Mouse (Mus musculus): Measurements from ENCODE around the gene Elmo3. TPM values are rescaled to one million over a fixed set of nuclear protein-coding genes. Genes with fewer than 3 reads are reported as not detected.

The Elmo3 gene
- total and polyA plus RNA-seq, 3 experiments, result 1.3 to 2.9 TPM; not detected in 1

DNA sequence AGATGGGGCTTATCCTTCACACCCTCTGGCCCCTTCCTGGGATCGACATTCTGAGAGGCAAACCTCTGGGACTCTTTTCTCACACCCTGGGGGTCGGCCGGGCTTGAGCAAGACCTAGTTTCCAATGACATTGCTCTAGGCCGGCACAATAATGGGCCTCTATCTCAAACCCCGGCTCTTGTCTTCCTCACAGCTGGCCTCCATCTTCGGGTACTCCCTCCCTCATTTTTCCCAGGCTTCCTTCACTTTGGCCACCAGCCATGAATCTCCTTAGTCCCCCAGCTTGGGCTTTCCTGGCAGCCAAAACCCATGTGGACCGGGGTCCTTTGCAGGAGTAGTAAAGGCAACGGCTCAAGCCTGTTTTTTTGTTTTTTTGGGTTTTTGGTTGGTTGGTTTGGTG, 36.0 kb downstream of the Elmo3 start:
- Histone ChIP-seq H3K9ac (ENCODE audit: control insufficient read depth, low read depth, low read length, poor library complexity, severe bottlenecking) (no peak overlapping the region), H3K79me2 (ENCODE audit: control insufficient read depth, insufficient read depth, low read length, poor library complexity) (no peaks in the 10 kb centered on the region), H3K4me1 (ENCODE audit: control insufficient read depth in 1 of 2, insufficient read depth in 2 of 2, low read length in 2 of 2) (peaks cover 25 to 71% of the 10 kb centered on the region in 2 experiments), H3K27ac (ENCODE audit: control insufficient read depth, low read depth, low read length) (no peak overlapping the region), H3K4me3 (ENCODE audit: control insufficient read depth in 1 of 2, insufficient read depth in 1 of 2, low read depth in 2 of 2, low read length in 2 of 2) (no peak overlapping the region), H3K9me3 (replicated peaks; ENCODE audit: insufficient read depth, low read length) (no peaks in the 10 kb centered on the region), H3K27me3 (ENCODE audit: control insufficient read depth in 1 of 2, insufficient read depth in 2 of 2, low read length in 2 of 2) (no peaks in the 10 kb centered on the region), H3K36me3 (ENCODE audit: control insufficient read depth in 1 of 2, insufficient read depth in 2 of 2, low read length in 2 of 2) (peaks cover 0 to 53% of the 10 kb centered on the region in 2 experiments; a peak in 2 of 4 replicates)
- no peak for DNase-seq (ENCODE audit: low read depth, low spot score)
- no peak for TF ChIP-seq USF2 (IDR thresholded peaks at IDR 0.05; ENCODE audit: borderline replicate concordance in 1 of 2, insufficient read depth in 1 of 2, low read depth in 1 of 2, low read length in 2 of 2)

DNA sequence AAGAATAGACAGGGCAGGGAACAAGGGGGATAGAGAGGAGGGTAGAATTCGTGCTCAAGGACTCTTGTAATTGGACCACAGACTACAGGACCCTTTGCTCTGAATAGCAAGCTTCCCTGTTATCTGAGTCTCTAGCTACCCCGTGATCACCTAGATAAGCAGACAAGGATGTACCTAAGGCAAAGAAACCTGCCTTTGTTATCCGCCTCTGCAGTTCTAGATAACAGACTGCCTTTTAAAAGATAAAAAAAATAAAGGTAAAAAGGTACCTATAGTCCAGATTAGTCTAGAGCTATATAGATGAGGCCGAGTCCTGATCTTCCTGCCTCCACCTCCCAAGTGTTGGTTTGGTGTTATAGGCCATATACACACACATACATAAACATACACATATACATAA, 37.4 kb downstream of the Elmo3 start:
- TF ChIP-seq RCOR1 (IDR thresholded peaks at IDR 0.05; ENCODE audit: low read depth, low read length), result no peak
- TF ChIP-seq CHD1 (IDR thresholded peaks at IDR 0.05; ENCODE audit: low read depth, low read length), result no peak
- peak in 1 of 2 experiments; percentile 48; a peak in 1 of 4 replicates for TF ChIP-seq EP300 (IDR thresholded peaks at IDR 0.05; ENCODE audit: low read depth in 1 of 2, low read length in 2 of 2)
- no peak for TF ChIP-seq MYC (IDR thresholded peaks at IDR 0.05; ENCODE audit: low read depth, low read length)
- no peak for TF ChIP-seq GABPA (IDR thresholded peaks at IDR 0.05; ENCODE audit: low read depth, low read length)
- TF ChIP-seq TCF12 (IDR thresholded peaks at IDR 0.05; ENCODE audit: low read depth, low read length), result peak; percentile 61
- TF ChIP-seq HCFC1 (IDR thresholded peaks at IDR 0.05; ENCODE audit: low read depth, low read length), result no peak
- TF ChIP-seq USF1 (IDR thresholded peaks at IDR 0.05; ENCODE audit: low read depth, low read length), result no peak
- TF ChIP-seq GATA1 (IDR thresholded peaks at IDR 0.05; ENCODE audit: low read depth, low read length), result peak; percentile 85
- no peak for TF ChIP-seq USF2 (IDR thresholded peaks at IDR 0.05; ENCODE audit: borderline replicate concordance in 1 of 2, insufficient read depth in 1 of 2, low read depth in 1 of 2, low read length in 2 of 2)
- no peak for TF ChIP-seq NELFE (IDR thresholded peaks at IDR 0.05; ENCODE audit: low read depth, low read length)
- Histone ChIP-seq H3K9ac (ENCODE audit: control insufficient read depth, low read depth, low read length, poor library complexity, severe bottlenecking) (no peak overlapping the region), H3K27me3 (ENCODE audit: control insufficient read depth in 1 of 2, insufficient read depth in 2 of 2, low read length in 2 of 2) (no peaks in the 10 kb centered on the region), H3K9me3 (replicated peaks; ENCODE audit: insufficient read depth, low read length) (no peaks in the 10 kb centered on the region), H3K79me2 (ENCODE audit: control insufficient read depth, insufficient read depth, low read length, poor library complexity) (peaks cover 4% of the 10 kb centered on the region; the same call in 1 of the 2 replicates), H3K27ac (ENCODE audit: control insufficient read depth, low read depth, low read length) (no peak overlapping the region), H3K36me3 (ENCODE audit: control insufficient read depth in 1 of 2, insufficient read depth in 2 of 2, low read length in 2 of 2) (peaks cover 0 to 53% of the 10 kb centered on the region in 2 experiments; a peak in 2 of 4 replicates), H3K4me1 (ENCODE audit: control insufficient read depth in 1 of 2, insufficient read depth in 2 of 2, low read length in 2 of 2) (peaks cover 25 to 73% of the 10 kb centered on the region in 2 experiments), H3K4me3 (ENCODE audit: control insufficient read depth in 1 of 2, insufficient read depth in 1 of 2, low read depth in 2 of 2, low read length in 2 of 2) (no peak overlapping the region)
- DNase-seq (ENCODE audit: low read depth, low spot score), result no peak

DNA sequence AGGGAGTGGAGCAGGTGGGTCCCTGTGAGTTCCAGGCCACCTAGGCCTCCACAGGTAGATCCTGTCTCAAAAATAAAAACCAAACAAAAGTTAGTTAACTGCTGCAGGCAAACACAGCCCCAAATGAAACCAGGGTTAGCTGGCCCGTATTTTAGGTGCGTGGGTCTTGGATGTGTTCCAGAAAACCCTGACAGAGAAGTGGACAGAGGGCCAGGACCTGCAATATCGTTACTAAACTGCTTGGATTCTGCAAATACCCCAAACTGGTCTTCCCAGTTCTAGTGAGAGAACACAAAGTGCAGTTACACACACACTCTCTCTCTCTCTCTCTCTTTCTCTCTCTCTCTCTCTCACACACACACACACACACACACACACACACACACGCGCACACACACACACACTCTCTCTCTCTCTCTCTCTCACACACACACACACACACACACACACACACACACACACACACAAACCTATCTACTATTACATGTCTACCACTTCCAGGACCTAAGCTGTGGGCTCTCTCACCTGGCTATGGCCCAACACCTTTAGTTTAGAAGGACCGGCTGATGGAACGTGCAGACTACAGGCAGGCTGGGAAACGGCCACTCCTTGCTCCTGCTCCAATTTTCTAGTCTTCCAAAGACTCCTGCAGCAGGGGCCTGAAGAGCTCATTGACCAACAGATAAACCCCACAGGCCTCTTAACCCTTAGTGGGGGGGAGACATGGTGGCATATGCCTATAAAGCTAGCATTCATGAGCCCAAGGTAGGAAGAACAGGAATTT, 38.6 kb downstream of the Elmo3 start:
- Histone ChIP-seq H3K79me2 (ENCODE audit: control insufficient read depth, insufficient read depth, low read length, poor library complexity) (peaks cover 4% of the 10 kb centered on the region; the same call in 1 of the 2 replicates), H3K4me1 (ENCODE audit: control insufficient read depth in 1 of 2, insufficient read depth in 2 of 2, low read length in 2 of 2) (peaks cover 18 to 62% of the 10 kb centered on the region in 2 experiments), H3K9ac (ENCODE audit: control insufficient read depth, low read depth, low read length, poor library complexity, severe bottlenecking) (no peak overlapping the region), H3K4me3 (ENCODE audit: control insufficient read depth in 1 of 2, insufficient read depth in 1 of 2, low read depth in 2 of 2, low read length in 2 of 2) (no peak overlapping the region), H3K36me3 (ENCODE audit: control insufficient read depth in 1 of 2, insufficient read depth in 2 of 2, low read length in 2 of 2) (peaks cover 0 to 44% of the 10 kb centered on the region in 2 experiments; a peak in 2 of 4 replicates), H3K27ac (ENCODE audit: control insufficient read depth, low read depth, low read length) (peak overlapping the region; percentile 30), H3K9me3 (replicated peaks; ENCODE audit: insufficient read depth, low read length) (no peaks in the 10 kb centered on the region), H3K27me3 (ENCODE audit: control insufficient read depth in 1 of 2, insufficient read depth in 2 of 2, low read length in 2 of 2) (peaks cover 1 to 2% of the 10 kb centered on the region in 2 experiments; a peak in 1 of 4 replicates)
- TF ChIP-seq POLR2AphosphoS2 (IDR thresholded peaks at IDR 0.05; ENCODE audit: low read length), result no peak
- TF ChIP-seq POLR2A (IDR thresholded peaks at IDR 0.05; ENCODE audit: control insufficient read depth in 1 of 2, insufficient read depth in 1 of 2, low read depth in 1 of 2, low read length in 2 of 2, poor library complexity in 1 of 2), result no peak
- TF ChIP-seq MAX (IDR thresholded peaks at IDR 0.05; ENCODE audit: low read length), result no peak
- TF ChIP-seq TBP (IDR thresholded peaks at IDR 0.05; ENCODE audit: low read depth, low read length), result no peak
- no peak for TF ChIP-seq ETS1 (IDR thresholded peaks at IDR 0.05; ENCODE audit: low read depth, low read length)
- TF ChIP-seq E2F4 (IDR thresholded peaks at IDR 0.05; ENCODE audit: borderline replicate concordance, low read depth, low read length), result no peak
- TF ChIP-seq ZNF384 (IDR thresholded peaks at IDR 0.05; ENCODE audit: low read depth, low read length), result no peak
- TF ChIP-seq USF1 (IDR thresholded peaks at IDR 0.05; ENCODE audit: low read depth, low read length), result no peak
- TF ChIP-seq TAL1 (IDR thresholded peaks at IDR 0.05; ENCODE audit: low read length), result no peak
- no peak for TF ChIP-seq CHD2 (IDR thresholded peaks at IDR 0.05; ENCODE audit: low read length)
- TF ChIP-seq HCFC1 (IDR thresholded peaks at IDR 0.05; ENCODE audit: low read depth, low read length), result no peak
- no peak for TF ChIP-seq BHLHE40 (IDR thresholded peaks at IDR 0.05; ENCODE audit: borderline replicate concordance, low read depth, low read length)
- no peak for TF ChIP-seq USF2 (IDR thresholded peaks at IDR 0.05; ENCODE audit: borderline replicate concordance in 1 of 2, insufficient read depth in 1 of 2, low read depth in 1 of 2, low read length in 2 of 2)
- TF ChIP-seq SIN3A (IDR thresholded peaks at IDR 0.05; ENCODE audit: low read length), result no peak
- TF ChIP-seq JUND (IDR thresholded peaks at IDR 0.05; ENCODE audit: low read depth, low read length), result no peak
- TF ChIP-seq MAFK (IDR thresholded peaks at IDR 0.05; ENCODE audit: borderline replicate concordance, low read depth, low read length), result no peak
- TF ChIP-seq NELFE (IDR thresholded peaks at IDR 0.05; ENCODE audit: low read depth, low read length), result no peak
- DNase-seq (ENCODE audit: low read depth, low spot score), result no peak

Measured in MEL (cell line).